Mouse (Mus musculus) stomach, embryonic 14.5 days (tissue): Measurements from ENCODE around the gene Ldlrap1. TPM values are rescaled to one million over a fixed set of nuclear protein-coding genes. Genes with fewer than 3 reads are reported as not detected.

Source experiments
- ATAC-seq: fragments of 200-750 bp; cut with Nextera tagmentation; 2 replicates; pipeline ENCODE4 v1.8.0; 2017; ENCODE audit warnings: low read depth, moderate TSS enrichment; ENCODE audit not compliant: insufficient number of reproducible peaks, insufficient read depth, low FRiP score
- H3K27ac ChIP-seq: fragments of 300-500 bp; sonication (generic); 2 replicates; pipeline ENCODE4 v1.5.1; 2014; ENCODE audit warnings: mild to moderate bottlenecking, low read length, moderate library complexity, mixed read lengths
- H3K27me3 ChIP-seq: fragments of 300-500 bp; sonication (generic); 2 replicates; pipeline ENCODE4 v1.6.1; 2014; ENCODE audit warnings: low read length, control low read depth, mixed read lengths; ENCODE audit not compliant: control insufficient read depth, insufficient read depth
- H3K36me3 ChIP-seq: fragments of 300-500 bp; sonication (generic); 2 replicates; pipeline ENCODE4 v1.6.1; 2014; ENCODE audit warnings: mild to moderate bottlenecking, control low read depth, low read length, moderate library complexity, mixed read lengths; ENCODE audit not compliant: control insufficient read depth, insufficient read depth
- H3K4me1 ChIP-seq: fragments of 300-500 bp; sonication (generic); 2 replicates; pipeline ENCODE4 v1.6.1; 2014; ENCODE audit warnings: low read length, control low read depth, mixed read lengths; ENCODE audit not compliant: control insufficient read depth, insufficient read depth
- H3K4me2 ChIP-seq: fragments of 300-500 bp; sonication (generic); replicated peaks from 2 replicates; pipeline ENCODE4 v1.6.1; 2014; ENCODE audit warnings: low read depth, low read length, control low read depth
- H3K4me3 ChIP-seq: fragments of 300-500 bp; sonication (generic); 2 replicates; pipeline ENCODE4 v1.5.1; 2014; ENCODE audit warnings: low read depth, low read length, control low read depth
- H3K9ac ChIP-seq: fragments of 300-500 bp; sonication (generic); replicated peaks from 2 replicates; pipeline ENCODE4 v1.6.1; 2014; ENCODE audit warnings: low read depth, mild to moderate bottlenecking, control low read depth, low read length, moderate library complexity, mixed read lengths
- H3K9me3 ChIP-seq: fragments of 300-500 bp; sonication (generic); 2 replicates; pipeline ENCODE4 v1.6.1; 2016; ENCODE audit warnings: low read depth, low read length, control low read depth; ENCODE audit not compliant: control insufficient read depth
- WGBS: fragments of 180-500 bp; shearing (Covaris S2); extraction: QIAGEN DNeasy Blood & Tissue Kit; methylation state at CpG from one replicate; pipeline ENCODE4 v1.1.7; 2014; 5-methylcytosine and 5-hydroxymethylcytosine counted together
- polyA plus RNA-seq: library from polyadenylated mRNA; unstranded; fragments of >200 nt; fragmentation: Nextera tagmentation; extraction: Ambion mirVana; gene quantifications from 2 replicates; pipeline ENCODE4 v1.2.1, GENCODE M21; 2014

The Ldlrap1 gene
- polyA plus RNA-seq, 1 experiment from 2014 or later = 18.9 TPM

DNA sequence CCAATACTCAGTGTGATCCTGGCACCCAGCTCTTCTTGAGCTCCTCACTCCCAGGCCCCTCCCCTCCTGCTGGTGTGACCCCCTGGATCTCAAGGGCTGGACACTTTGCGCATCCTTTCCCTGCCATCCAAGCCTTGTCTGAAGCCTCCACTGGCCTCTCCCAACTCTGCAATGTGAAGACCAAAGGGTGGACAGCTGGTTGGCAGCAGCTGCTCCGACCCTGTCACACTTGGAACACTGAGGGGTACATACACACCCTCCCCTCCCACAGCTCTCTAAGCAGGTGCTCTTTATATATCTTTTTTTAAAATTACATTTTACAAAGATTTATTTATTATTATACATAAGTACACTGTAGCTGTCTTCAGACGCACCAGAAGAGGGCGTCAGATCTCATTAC lies 27.6 kb downstream of the Ldlrap1 start:
- H3K4me3 ChIP-seq = no peak overlapping the region
- H3K27me3 ChIP-seq = no peaks in the 10 kb centered on the region
- no peak overlapping the region for H3K4me2 ChIP-seq
- H3K9me3 ChIP-seq = no peaks in the 10 kb centered on the region
- ATAC-seq = no peak
- H3K36me3 ChIP-seq = no peaks in the 10 kb centered on the region
- H3K9ac ChIP-seq = no peak overlapping the region
- 0 out of 2 replicates have a peak, but pooled peaks cover 6% of the 10 kb centered on the region for H3K4me1 ChIP-seq
- 85% methylated on average over 4 of the region's 4 CpGs for WGBS
- no peak overlapping the region for H3K27ac ChIP-seq

DNA sequence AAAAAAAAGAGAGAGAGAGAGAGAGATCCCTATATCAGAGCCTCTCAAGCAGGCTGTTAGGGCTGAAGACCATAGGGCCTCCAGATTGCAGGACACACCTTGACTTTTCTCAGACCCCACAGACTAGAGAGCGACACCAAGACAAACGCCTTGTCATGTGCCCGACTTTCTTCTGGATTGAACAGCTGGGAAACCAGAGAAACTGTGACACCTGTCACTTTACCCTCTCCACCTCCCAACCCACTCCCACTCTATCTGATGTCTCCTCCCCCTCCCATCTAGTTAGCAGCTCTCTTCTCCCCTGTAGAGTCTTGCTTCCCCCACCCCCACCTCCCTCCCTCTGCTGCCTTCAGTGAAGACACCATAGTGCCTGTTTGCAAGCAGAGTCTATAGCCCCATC lies 28.3 kb downstream of the Ldlrap1 start:
- no peak overlapping the region for H3K9ac ChIP-seq
- H3K27me3 ChIP-seq = no peaks in the 10 kb centered on the region
- no peaks in the 10 kb centered on the region for H3K36me3 ChIP-seq
- no peak overlapping the region for H3K4me2 ChIP-seq
- WGBS = 56% methylated on average over 3 of the region's 3 CpGs
- ATAC-seq = no peak
- no peak overlapping the region for H3K4me3 ChIP-seq
- H3K9me3 ChIP-seq = no peaks in the 10 kb centered on the region
- no peak overlapping the region for H3K27ac ChIP-seq
- peaks cover 7% of the 10 kb centered on the region; the same call in 1 of the 2 replicates for H3K4me1 ChIP-seq

DNA sequence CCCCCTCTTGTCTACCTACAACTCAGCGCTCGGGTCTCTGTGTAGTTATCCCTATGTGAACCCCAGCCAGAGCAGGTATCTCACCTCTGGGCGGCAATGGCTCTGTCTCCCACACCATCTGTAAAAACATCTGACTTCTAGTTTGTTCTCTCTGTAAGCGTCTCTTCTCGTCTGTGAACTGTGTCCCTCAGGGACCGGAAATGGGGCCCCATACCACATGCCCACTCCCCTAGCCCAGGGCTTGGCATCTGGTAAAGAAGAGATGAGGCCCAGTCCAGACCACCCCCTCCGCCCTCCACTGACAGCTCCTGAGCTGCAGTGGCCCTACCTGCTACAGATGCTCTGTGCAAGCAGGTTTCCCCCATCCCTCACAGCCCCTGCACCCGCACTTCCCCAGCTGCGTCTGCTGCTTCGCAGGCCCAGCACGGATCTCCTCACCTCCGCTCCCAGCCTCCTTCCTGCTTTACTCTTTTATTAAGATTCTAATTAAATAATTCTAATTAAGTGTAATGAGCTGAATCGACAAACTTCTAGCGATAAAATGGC lies 30.4 kb downstream of the Ldlrap1 start:
- Histone ChIP-seq H3K27me3 (no peaks in the 10 kb centered on the region), H3K4me2 (no peak overlapping the region), H3K27ac (no peak overlapping the region), H3K9ac (no peak overlapping the region), H3K36me3 (no peaks in the 10 kb centered on the region), H3K4me3 (no peak overlapping the region), H3K9me3 (no peaks in the 10 kb centered on the region), H3K4me1 (peaks cover 12% of the 10 kb centered on the region; the same call in 1 of the 2 replicates)
- WGBS = 63% methylated on average over 14 of the region's 14 CpGs
- no peak for ATAC-seq

GRCm38 (mm10) chr4:134736147-134736546 lies 31.7 kb downstream of the Ldlrap1 start:
- H3K36me3 ChIP-seq = no peaks in the 10 kb centered on the region
- no peak overlapping the region for H3K9ac ChIP-seq
- H3K27ac ChIP-seq = no peak overlapping the region
- no peak overlapping the region for H3K4me3 ChIP-seq
- H3K27me3 ChIP-seq = no peaks in the 10 kb centered on the region
- H3K4me2 ChIP-seq = no peak overlapping the region
- 76% methylated on average over 7 of the region's 7 CpGs for WGBS
- H3K4me1 ChIP-seq = peaks cover 12% of the 10 kb centered on the region; the same call in 1 of the 2 replicates
- no peak for ATAC-seq
- no peaks in the 10 kb centered on the region for H3K9me3 ChIP-seq

DNA sequence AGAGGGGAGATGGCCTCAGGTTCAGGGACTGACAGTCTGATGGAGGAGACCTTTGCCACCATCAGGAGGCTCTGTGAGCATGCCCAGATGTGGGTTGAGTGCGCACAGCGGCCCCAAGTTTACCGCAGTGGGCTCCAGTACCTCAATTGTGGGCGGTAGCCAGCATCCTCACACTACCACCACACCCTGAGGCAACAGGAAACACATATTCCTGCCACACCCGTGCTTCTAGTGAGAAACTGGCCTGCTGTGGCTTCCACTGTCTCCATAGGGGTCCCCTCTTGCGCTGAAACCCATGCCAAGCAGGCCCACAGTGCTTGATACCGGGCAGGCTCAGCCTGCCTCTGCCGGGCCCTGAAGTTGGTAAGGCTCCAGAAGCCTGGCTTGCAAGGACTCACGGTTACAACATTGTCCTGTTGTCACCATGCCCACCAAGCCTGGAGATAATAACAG lies 33.2 kb downstream of the Ldlrap1 start:
- no peaks in the 10 kb centered on the region for H3K9me3 ChIP-seq
- 0 out of 2 replicates have a peak overlapping the region, but pooled peaks have one; percentile 0 for H3K4me2 ChIP-seq
- H3K4me1 ChIP-seq = peaks cover 21% of the 10 kb centered on the region; the same call in 1 of the 2 replicates
- no peaks in the 10 kb centered on the region for H3K27me3 ChIP-seq
- WGBS = 48% methylated on average over 9 of the region's 9 CpGs
- H3K27ac ChIP-seq = peak overlapping the region; percentile 77
- H3K9ac ChIP-seq = no peak overlapping the region
- ATAC-seq = peak; percentile 51
- no peak overlapping the region for H3K4me3 ChIP-seq
- no peaks in the 10 kb centered on the region for H3K36me3 ChIP-seq

DNA sequence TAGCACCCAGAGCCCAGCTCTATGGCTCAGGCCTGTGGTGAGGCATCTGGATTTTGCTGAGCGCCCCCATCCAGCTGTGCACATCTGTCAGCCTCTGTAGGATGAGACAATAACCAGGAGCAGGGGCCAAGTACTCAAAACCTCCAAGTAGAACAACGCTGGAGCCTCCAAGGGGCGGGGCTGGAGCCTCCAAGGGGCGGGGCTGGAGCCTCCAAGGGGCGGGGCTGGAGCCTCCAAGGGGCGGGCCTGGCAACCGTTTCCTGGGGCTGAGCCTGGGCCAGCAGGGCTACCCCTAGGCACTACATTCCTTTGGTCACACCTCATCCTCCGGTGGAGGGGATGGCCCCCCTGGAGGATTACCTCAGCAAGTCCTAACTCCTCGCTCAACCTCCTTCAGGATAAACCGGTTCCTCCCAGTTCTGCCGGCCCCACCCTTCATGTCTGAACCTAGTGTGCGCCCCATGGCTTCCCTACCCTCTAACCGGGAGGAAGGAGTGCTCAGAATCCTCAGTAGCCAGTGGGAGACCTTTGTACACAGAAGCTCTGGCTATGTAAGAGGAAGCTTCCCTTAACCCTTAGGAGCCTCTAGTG lies 33.7 kb downstream of the Ldlrap1 start:
- Histone ChIP-seq H3K36me3 (no peaks in the 10 kb centered on the region), H3K4me3 (no peak overlapping the region)

DNA sequence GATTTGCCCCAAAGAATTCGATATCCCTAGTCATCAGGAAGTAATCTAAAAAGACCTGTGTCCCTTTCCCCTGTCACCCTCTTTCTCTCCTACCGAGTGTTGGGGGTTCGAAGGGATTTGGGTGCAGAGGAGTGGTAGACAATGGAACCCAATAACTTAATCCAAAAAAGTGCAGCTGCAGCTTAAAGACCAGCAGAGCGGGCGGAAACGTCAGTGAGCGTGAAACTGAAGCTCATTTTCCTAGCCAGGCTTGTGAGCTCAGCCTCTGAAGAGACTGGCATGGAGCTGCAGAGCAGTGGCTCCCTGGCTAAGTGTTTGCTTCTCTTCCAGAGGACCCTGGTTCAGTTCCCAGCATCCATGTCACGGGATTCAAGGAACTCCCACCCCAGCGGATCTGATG lies 34.5 kb downstream of the Ldlrap1 start:
- 59% methylated on average over 9 of the region's 9 CpGs for WGBS
- Histone ChIP-seq H3K4me1 (peaks cover 21% of the 10 kb centered on the region; the same call in 1 of the 2 replicates), H3K4me3 (no peak overlapping the region), H3K9me3 (no peaks in the 10 kb centered on the region), H3K27ac (peak overlapping the region; percentile 17; the same call in 1 of the 2 replicates), H3K36me3 (no peaks in the 10 kb centered on the region), H3K9ac (no peak overlapping the region), H3K27me3 (no peaks in the 10 kb centered on the region), H3K4me2 (no peak overlapping the region)
- no peak for ATAC-seq

More for the DNA sequence above, 33.7 kb downstream of the Ldlrap1 start:
- Histone ChIP-seq H3K9ac (no peak overlapping the region), H3K9me3 (no peaks in the 10 kb centered on the region), H3K4me1 (peaks cover 21% of the 10 kb centered on the region; the same call in 1 of the 2 replicates), H3K27ac (peak overlapping the region; percentile 77), H3K4me2 (peak overlapping the region; percentile 0; the same call in 1 of the 2 replicates), H3K27me3 (no peaks in the 10 kb centered on the region)
- peak; percentile 93 for ATAC-seq
- 6% methylated on average over 12 of the region's 13 CpGs for WGBS

GRCm38 (mm10) chr4:134730106-134730505 lies 37.7 kb downstream of the Ldlrap1 start:
- no peaks in the 10 kb centered on the region for H3K9me3 ChIP-seq
- ATAC-seq = no peak
- H3K4me1 ChIP-seq = peaks cover 27% of the 10 kb centered on the region
- H3K4me3 ChIP-seq = no peak overlapping the region
- H3K27ac ChIP-seq = no peak overlapping the region
- no peak overlapping the region; the same call in 1 of the 2 replicates for H3K4me2 ChIP-seq
- H3K36me3 ChIP-seq = no peaks in the 10 kb centered on the region
- WGBS = 17% methylated on average over 8 of the region's 8 CpGs
- H3K27me3 ChIP-seq = no peaks in the 10 kb centered on the region
- H3K9ac ChIP-seq = no peak overlapping the region
